Mouse (Mus musculus): ENCODE data around the gene Tchh. TPM values are rescaled to one million over a fixed set of nuclear protein-coding genes. Genes with fewer than 3 reads are reported as not detected.
"Not testable (repeated sequence)": the region's sequence is repeated elsewhere in the genome, so short reads cannot be mapped to it uniquely, and the experiment has no call there.

Gene Tchh
- polyA plus RNA-seq, 1 experiment from 2014 or later, result 0.42 TPM

DNA sequence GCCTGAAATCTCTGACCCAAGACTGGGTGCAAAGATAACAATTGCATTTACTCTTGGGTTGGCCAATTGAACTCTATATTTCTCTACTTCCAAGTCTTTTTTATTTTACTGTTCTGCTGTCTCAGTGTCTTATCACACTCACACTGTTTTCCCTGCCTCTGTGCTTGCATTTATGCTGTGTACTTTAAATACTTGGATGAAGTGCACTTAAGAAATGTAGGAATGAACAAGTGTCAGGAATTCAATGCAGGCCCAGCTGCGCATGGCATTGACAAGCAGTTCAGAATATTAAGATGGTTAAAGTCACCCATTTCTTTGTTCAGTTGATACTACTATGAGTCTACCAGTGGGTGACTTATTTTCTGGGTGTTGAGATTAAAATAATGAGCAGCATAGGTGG, 37.9 kb downstream of the Tchh start:
- Histone ChIP-seq H3K27me3 (ENCODE audit: control insufficient read depth, insufficient read depth, low read length) (no peaks in the 10 kb centered on the region), H3K9ac (replicated peaks; ENCODE audit: low read length) (no peak overlapping the region), H3K4me3 (ENCODE audit: low read depth, low read length) (no peak overlapping the region), H3K36me3 (replicated peaks; ENCODE audit: control insufficient read depth, insufficient read depth, low read depth, low read length) (no peaks in the 10 kb centered on the region), H3K9me3 (replicated peaks; ENCODE audit: control insufficient read depth, low read length) (no peaks in the 10 kb centered on the region), H3K27ac (replicated peaks; ENCODE audit: low read depth, low read length) (no peak overlapping the region), H3K4me1 (ENCODE audit: control insufficient read depth, insufficient read depth, low read length) (no peaks in the 10 kb centered on the region), H3K4me2 (ENCODE audit: low read depth, low read length) (no peak overlapping the region)
- ATAC-seq (replicated peaks; ENCODE audit: insufficient number of reproducible peaks, low FRiP score, low TSS enrichment, low read depth) (no peak), DNase-seq (ENCODE audit: low spot score) (no peak)
- WGBS, result 87% methylated on average over 1 of the region's 1 CpGs

DNA sequence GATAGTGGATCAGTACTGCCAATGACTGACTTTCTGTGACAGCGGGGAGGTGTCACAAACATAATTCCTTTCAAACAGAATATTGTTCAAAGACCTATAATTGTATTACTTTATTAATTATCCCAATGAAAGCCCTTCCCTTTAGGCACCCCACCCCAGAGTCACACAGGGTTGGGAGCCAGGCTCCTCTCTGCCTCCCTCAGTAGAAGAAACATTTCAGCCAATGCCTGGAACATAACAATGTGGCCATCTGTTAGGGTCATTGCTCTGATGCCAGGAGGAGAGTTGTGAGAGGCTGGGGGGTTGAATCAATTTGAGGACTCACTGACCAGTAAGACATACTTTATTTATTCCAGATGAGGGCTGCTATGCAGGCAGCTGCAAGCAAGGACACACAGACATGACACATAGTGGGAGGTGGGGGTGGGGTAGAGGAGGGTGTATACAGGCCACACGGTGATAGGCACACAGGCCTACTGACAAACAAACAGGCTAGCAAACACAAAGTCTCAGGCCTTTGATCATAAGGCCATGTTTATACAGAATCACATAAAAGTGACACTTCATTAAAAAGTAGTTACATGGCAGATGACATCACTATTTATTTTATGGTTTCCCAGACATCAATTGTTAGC, 40.0 kb downstream of the Tchh start:
- ATAC-seq (replicated peaks; ENCODE audit: insufficient number of reproducible peaks, low FRiP score, low TSS enrichment, low read depth), result no peak
- Histone ChIP-seq H3K4me3 (ENCODE audit: low read depth, low read length) (no peak overlapping the region), H3K27me3 (ENCODE audit: control insufficient read depth, insufficient read depth, low read length) (no peaks in the 10 kb centered on the region), H3K27ac (replicated peaks; ENCODE audit: low read depth, low read length) (no peak overlapping the region), H3K36me3 (replicated peaks; ENCODE audit: control insufficient read depth, insufficient read depth, low read depth, low read length) (no peaks in the 10 kb centered on the region), H3K9ac (replicated peaks; ENCODE audit: low read length) (no peak overlapping the region), H3K4me2 (ENCODE audit: low read depth, low read length) (no peak overlapping the region), H3K4me1 (ENCODE audit: control insufficient read depth, insufficient read depth, low read length) (no peaks in the 10 kb centered on the region), H3K9me3 (replicated peaks; ENCODE audit: control insufficient read depth, low read length) (no peaks in the 10 kb centered on the region)
- no peak for DNase-seq (ENCODE audit: low spot score)
- WGBS, result 58% methylated on average over 2 of the region's 2 CpGs

DNA sequence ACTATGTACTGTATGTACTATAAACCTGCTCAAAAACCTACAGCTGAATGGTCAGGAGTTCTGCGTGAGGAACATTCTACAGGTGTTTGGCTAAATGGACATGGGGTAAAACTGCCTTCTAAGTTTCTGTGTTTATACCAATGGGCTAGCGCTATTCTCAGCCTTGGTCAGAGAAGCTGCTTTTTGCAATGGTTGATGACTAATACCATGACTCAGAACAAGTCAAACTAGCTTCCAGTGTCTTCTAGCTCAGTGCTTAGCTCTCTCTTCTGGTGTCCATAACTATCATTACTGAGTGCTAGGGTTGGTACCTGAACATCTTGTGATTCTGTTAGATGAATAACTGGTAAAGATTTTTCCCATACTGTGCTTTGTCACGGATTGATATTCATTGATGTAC, 43.5 kb downstream of the Tchh start:
- H3K27ac ChIP-seq (replicated peaks; ENCODE audit: low read depth, low read length), result no peak overlapping the region
- no peak for DNase-seq (ENCODE audit: low spot score)
- H3K9me3 ChIP-seq (replicated peaks; ENCODE audit: control insufficient read depth, low read length), result no peaks in the 10 kb centered on the region
- 90% methylated on average over 3 of the region's 3 CpGs for WGBS
- no peaks in the 10 kb centered on the region for H3K27me3 ChIP-seq (ENCODE audit: control insufficient read depth, insufficient read depth, low read length)
- H3K4me3 ChIP-seq (ENCODE audit: low read depth, low read length), result no peak overlapping the region
- no peak overlapping the region for H3K9ac ChIP-seq (replicated peaks; ENCODE audit: low read length)
- H3K36me3 ChIP-seq (replicated peaks; ENCODE audit: control insufficient read depth, insufficient read depth, low read depth, low read length), result no peaks in the 10 kb centered on the region
- no peak overlapping the region for H3K4me2 ChIP-seq (ENCODE audit: low read depth, low read length)
- ATAC-seq (replicated peaks; ENCODE audit: insufficient number of reproducible peaks, low FRiP score, low TSS enrichment, low read depth), result no peak
- no peaks in the 10 kb centered on the region for H3K4me1 ChIP-seq (ENCODE audit: control insufficient read depth, insufficient read depth, low read length)

DNA sequence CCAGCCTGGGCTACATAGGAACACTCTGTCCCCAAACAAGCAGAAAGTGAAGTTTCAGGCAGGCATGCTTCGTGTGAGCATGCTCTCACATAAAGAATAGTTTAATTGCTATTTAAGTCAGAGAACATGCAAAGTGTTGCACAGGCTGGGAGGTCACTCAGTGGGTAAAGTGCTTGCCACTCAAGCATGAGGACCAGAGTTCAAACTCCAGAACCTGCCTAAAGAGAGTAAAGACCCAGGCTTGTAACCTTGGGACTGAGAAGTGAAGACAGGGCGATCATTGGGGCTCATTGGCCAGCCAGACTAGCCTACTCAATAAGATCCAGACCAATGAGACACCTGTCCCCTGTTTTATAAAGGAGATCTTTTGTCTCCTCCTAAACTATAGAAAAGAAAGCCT, 46.4 kb downstream of the Tchh start:
- WGBS, result 88% methylated on average over 2 of the region's 2 CpGs
- no peaks in the 10 kb centered on the region for H3K27me3 ChIP-seq (ENCODE audit: control insufficient read depth, insufficient read depth, low read length)
- no peak overlapping the region for H3K9ac ChIP-seq (replicated peaks; ENCODE audit: low read length)
- no peak overlapping the region for H3K27ac ChIP-seq (replicated peaks; ENCODE audit: low read depth, low read length)
- H3K36me3 ChIP-seq (replicated peaks; ENCODE audit: control insufficient read depth, insufficient read depth, low read depth, low read length), result no peaks in the 10 kb centered on the region
- DNase-seq (ENCODE audit: low spot score) (no peak), ATAC-seq (replicated peaks; ENCODE audit: insufficient number of reproducible peaks, low FRiP score, low TSS enrichment, low read depth) (no peak)
- no peak overlapping the region for H3K4me3 ChIP-seq (ENCODE audit: low read depth, low read length)
- no peaks in the 10 kb centered on the region for H3K9me3 ChIP-seq (replicated peaks; ENCODE audit: control insufficient read depth, low read length)
- H3K4me2 ChIP-seq (ENCODE audit: low read depth, low read length), result no peak overlapping the region
- no peaks in the 10 kb centered on the region for H3K4me1 ChIP-seq (ENCODE audit: control insufficient read depth, insufficient read depth, low read length)

DNA sequence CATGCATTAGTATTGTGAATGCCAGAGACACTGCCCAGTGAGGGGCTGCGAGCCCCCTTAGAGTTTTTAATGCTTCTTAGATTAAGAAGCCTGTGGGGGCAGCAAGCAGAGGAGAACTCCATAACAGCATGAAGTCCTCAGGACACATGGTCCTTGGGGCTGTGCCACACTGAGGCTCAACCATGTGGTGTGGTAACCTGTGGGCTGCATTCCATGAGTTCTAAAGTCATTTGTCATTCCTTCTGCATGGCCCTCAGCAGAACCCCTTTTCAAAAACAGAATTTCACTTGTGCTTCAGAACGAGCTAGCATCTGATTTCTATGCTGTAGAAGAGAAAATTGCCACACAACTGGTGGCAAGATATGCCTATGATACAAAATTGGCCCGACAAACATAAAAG, 50.0 kb downstream of the Tchh start:
- Histone ChIP-seq H3K4me1 (ENCODE audit: control insufficient read depth, insufficient read depth, low read length) (no peaks in the 10 kb centered on the region), H3K4me3 (ENCODE audit: low read depth, low read length) (no peak overlapping the region), H3K27me3 (ENCODE audit: control insufficient read depth, insufficient read depth, low read length) (no peaks in the 10 kb centered on the region), H3K4me2 (ENCODE audit: low read depth, low read length) (no peak overlapping the region), H3K9me3 (replicated peaks; ENCODE audit: control insufficient read depth, low read length) (no peaks in the 10 kb centered on the region), H3K27ac (replicated peaks; ENCODE audit: low read depth, low read length) (no peak overlapping the region), H3K36me3 (replicated peaks; ENCODE audit: control insufficient read depth, insufficient read depth, low read depth, low read length) (no peaks in the 10 kb centered on the region), H3K9ac (replicated peaks; ENCODE audit: low read length) (no peak overlapping the region)
- 71% methylated on average over 3 of the region's 3 CpGs for WGBS
- DNase-seq (ENCODE audit: low spot score) (no peak), ATAC-seq (replicated peaks; ENCODE audit: insufficient number of reproducible peaks, low FRiP score, low TSS enrichment, low read depth) (no peak)

DNA sequence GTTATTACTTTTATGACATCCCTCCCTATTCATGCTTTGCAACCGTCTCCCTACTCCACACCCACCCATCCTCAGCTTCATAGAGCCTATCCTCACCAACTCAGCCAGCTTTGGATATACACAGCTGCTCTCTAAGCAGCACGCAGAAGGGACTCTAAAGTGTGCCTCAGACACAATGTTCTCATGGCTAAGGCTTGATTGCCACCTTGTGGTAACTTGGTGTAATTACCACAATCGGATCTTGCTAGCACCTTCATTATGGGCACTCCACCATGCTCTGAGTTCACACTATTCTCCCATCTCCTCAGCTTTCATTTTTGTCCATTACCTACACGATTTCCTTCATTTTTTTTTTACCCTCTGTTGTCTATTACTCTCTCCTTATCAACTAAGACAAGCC, 51.9 kb downstream of the Tchh start:
- Histone ChIP-seq H3K9ac (replicated peaks; ENCODE audit: low read length) (no peak overlapping the region), H3K4me1 (ENCODE audit: control insufficient read depth, insufficient read depth, low read length) (no peaks in the 10 kb centered on the region), H3K4me2 (ENCODE audit: low read depth, low read length) (no peak overlapping the region), H3K9me3 (replicated peaks; ENCODE audit: control insufficient read depth, low read length) (no peaks in the 10 kb centered on the region), H3K27ac (replicated peaks; ENCODE audit: low read depth, low read length) (no peak overlapping the region), H3K27me3 (ENCODE audit: control insufficient read depth, insufficient read depth, low read length) (no peaks in the 10 kb centered on the region), H3K4me3 (ENCODE audit: low read depth, low read length) (no peak overlapping the region), H3K36me3 (replicated peaks; ENCODE audit: control insufficient read depth, insufficient read depth, low read depth, low read length) (no peaks in the 10 kb centered on the region)
- ATAC-seq (replicated peaks; ENCODE audit: insufficient number of reproducible peaks, low FRiP score, low TSS enrichment, low read depth) (peak; percentile 59; the same call in 1 of the 2 replicates), DNase-seq (ENCODE audit: low spot score) (peak; percentile 90)
- WGBS, result under 1% methylated on average over 4 of the region's 4 CpGs

DNA sequence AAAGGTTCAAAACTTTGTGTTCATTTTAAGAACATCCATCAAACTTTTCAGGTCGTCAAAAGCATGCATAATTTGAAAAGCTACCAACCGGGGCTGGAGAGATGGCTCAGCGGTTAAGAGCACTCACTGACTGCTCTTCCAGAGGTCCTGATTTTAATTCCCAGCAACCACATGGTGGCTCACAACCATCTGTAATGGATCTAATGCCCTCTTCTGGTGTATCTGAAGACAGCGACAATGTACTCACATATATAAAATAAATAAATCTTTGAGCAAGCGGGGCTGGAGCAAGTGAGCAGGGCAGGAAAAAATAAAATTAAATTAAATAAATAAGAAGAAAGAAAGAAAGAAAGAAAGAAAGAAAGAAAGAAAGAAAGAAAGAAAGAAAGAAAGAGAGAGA, 52.6 kb downstream of the Tchh start:
- not testable (repeated sequence) for H3K36me3 ChIP-seq (replicated peaks; ENCODE audit: control insufficient read depth, insufficient read depth, low read depth, low read length); H3K27ac ChIP-seq (replicated peaks; ENCODE audit: low read depth, low read length); H3K4me2 ChIP-seq (ENCODE audit: low read depth, low read length); DNase-seq (ENCODE audit: low spot score); ATAC-seq (replicated peaks; ENCODE audit: insufficient number of reproducible peaks, low FRiP score, low TSS enrichment, low read depth); H3K9me3 ChIP-seq (replicated peaks; ENCODE audit: control insufficient read depth, low read length); H3K4me1 ChIP-seq (ENCODE audit: control insufficient read depth, insufficient read depth, low read length); H3K4me3 ChIP-seq (ENCODE audit: low read depth, low read length); H3K9ac ChIP-seq (replicated peaks; ENCODE audit: low read length); H3K27me3 ChIP-seq (ENCODE audit: control insufficient read depth, insufficient read depth, low read length)
- WGBS, result 26% methylated on average over 5 of the region's 5 CpGs

DNA sequence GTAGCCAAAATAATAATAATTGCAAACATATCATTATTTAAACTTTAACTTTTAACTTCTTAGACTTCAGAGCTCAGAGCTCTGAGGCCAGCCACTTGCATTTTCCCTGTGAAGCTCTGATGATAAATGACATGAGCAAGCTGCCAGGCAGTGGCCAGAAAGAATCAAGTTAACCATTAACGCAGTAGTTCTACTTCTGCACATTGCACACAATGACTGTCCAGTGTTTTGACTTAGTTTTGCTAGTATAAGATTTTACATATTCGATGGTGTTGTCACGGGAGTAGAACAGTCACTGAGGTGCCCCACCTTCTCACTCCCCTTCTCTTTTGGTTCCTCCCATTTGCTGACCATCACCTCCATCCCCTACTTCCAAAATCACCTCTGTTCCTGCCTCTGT, 55.0 kb downstream of the Tchh start:
- Histone ChIP-seq H3K4me1 (ENCODE audit: control insufficient read depth, insufficient read depth, low read length) (no peaks in the 10 kb centered on the region), H3K27ac (replicated peaks; ENCODE audit: low read depth, low read length) (no peak overlapping the region), H3K9ac (replicated peaks; ENCODE audit: low read length) (no peak overlapping the region), H3K36me3 (replicated peaks; ENCODE audit: control insufficient read depth, insufficient read depth, low read depth, low read length) (no peaks in the 10 kb centered on the region), H3K4me3 (ENCODE audit: low read depth, low read length) (no peak overlapping the region), H3K4me2 (ENCODE audit: low read depth, low read length) (no peak overlapping the region), H3K27me3 (ENCODE audit: control insufficient read depth, insufficient read depth, low read length) (no peaks in the 10 kb centered on the region), H3K9me3 (replicated peaks; ENCODE audit: control insufficient read depth, low read length) (no peaks in the 10 kb centered on the region)
- no peak for ATAC-seq (replicated peaks; ENCODE audit: insufficient number of reproducible peaks, low FRiP score, low TSS enrichment, low read depth)
- DNase-seq (ENCODE audit: low spot score), result no peak
- 85% methylated on average over 3 of the region's 3 CpGs for WGBS
